Mouse (Mus musculus) Patski (cell line): ENCODE results near the gene Ptgds. TPM values are rescaled to one million over a fixed set of nuclear protein-coding genes. Genes with fewer than 3 reads are reported as not detected.

ENCODE experiments used
- ATAC-seq: fragments of 100-300 bp; one replicate; pipeline ENCODE4 v1.8.0; 2021
- CTCF ChIA-PET: fragments of 350-600 bp; sonication (Branson Sonifier 250); formaldehyde crosslinking; loops from one replicate; lab custom pipeline; 2022; ENCODE audit warnings: inconsistent platforms; lab: Charles Lee
- POLR2A ChIA-PET: fragments of 350-600 bp; sonication (Branson Sonifier 250); formaldehyde crosslinking; loops from one replicate; lab custom pipeline; 2022; ENCODE audit warnings: antibody characterized with exemption, inconsistent platforms; lab: Charles Lee
- DNase-seq: peaks from one replicate; pipeline ENCODE4 v3.0.0-alpha.2; 2011; ENCODE audit warnings: low read depth, low spot score
- H3K27me3 ChIP-seq: fragments of 371-371 bp; one replicate; pipeline ENCODE4 v1.5.1; 2021
- CTCF ChIP-seq: fragments of 100-300 bp; IDR thresholded peaks from one replicate; pipeline ENCODE4 v1.5.1; 2021
- in situ Hi-C: fragments of 300-500 bp; cut with MboI; formaldehyde crosslinking; loops from 3 replicates; pipeline ENCODE4 v1.11.1; 2018; ENCODE audit warnings: low pct_unique_long_range_greater_than_20kb, mixed read lengths
- polyA plus RNA-seq: library from polyadenylated mRNA; unstranded; gene quantifications from one replicate; pipeline ENCODE4 v1.2.3, GENCODE M21; 2021

Gene Ptgds
- polyA plus RNA-seq, 1 experiment from 2014 or later = 33.6 TPM

DNA sequence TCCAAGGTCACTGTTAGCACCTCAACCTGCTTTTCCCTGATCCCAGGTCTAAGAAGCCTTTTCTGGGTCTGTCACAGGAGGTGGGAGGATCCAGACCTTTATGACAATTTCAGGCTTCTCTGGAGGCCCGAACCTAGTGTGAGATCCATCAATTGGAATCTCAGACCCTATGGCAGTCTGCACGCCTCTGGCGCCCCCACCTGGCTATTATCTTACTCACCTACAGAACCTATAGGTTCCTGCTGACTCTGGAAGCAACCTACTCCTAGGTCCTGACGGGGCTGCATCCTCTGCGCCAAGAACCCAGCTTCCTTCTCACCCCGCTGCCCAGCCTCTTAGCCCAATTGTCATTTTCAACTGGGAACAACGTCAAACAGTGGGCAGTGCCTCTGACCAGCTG, 13.1 kb upstream of the Ptgds start:
- ChIA-PET POLR2A (interaction anchor here (0.6 kb wide), 1 partner anchor 79 kb away, joined by 3 read pairs; no protein-coding TSS in a partner anchor), CTCF (interaction anchor here (0.8 to 6.3 kb wide), 7 partner anchors 10 to 66 kb away, joined by 3 to 36 read pairs (median 4); partner anchors contain the start of gene Fut7)
- no peaks in the 10 kb centered on the region for H3K27me3 ChIP-seq
- no peak for TF ChIP-seq CTCF
- no peak for DNase-seq
- in situ Hi-C loops = loop anchor here (5.0 kb wide), 1 partner anchor 51 kb away; no protein-coding TSS in a partner anchor
- ATAC-seq = no peak

DNA sequence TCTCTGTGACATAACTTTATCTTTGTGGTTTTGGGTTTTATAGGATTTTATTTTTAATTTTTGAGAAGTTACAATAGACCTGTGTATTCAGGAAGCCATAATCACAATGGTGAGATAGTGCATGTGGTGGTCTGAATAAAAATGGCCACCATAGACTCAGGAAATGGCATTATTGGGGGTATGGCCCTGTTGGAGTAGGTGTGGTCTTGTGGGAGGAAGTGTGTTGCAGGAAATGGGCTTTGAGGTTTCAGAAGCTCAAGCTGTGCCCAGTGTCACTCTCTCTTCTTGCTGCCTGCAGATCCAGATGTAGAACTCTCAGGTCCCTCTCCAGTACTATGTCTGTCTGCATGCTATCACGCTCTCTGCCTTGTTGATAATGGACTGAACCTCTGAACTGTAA, 10.7 kb upstream of the Ptgds start:
- in situ Hi-C loops = loop anchor here (5.0 kb wide), 1 partner anchor 48 kb away; no protein-coding TSS in a partner anchor

DNA sequence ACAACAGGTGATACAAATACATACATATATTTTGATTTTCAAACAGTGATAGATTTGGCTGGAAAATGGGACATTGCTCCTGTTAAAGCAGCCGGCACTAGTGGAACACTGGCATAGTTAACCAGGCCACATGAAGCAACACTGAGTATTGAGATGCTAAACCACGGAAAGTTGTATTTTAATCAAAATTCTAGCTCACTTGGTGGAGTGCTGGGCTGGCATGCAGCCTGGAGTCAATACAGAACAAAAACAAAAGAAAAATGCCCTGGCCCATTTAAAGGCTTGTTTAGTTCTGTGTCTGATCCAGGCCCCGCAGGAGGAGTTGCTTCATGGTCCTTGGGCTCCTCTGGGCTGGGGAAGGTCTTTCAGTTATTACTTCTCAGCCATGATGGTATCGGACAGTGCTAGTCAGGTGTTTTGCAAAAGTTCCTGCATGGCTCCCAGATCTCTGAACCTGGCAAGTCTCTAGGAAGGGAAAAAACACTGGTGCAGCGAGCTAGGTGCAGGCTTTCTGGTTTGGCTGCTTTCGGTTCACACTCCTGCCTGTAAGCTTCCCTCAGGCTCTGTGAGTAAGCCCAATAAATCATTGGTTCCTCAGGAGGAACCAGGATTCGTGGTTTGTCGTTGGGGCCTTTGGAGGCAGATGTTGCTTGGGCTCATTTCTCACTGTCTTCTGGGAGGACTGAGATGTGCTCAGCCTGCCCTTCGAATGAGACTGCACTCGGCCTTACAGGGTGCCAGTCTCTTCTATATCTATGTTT, 9.9 kb upstream of the Ptgds start:
- DNase-seq = no peak
- ChIA-PET CTCF (interaction anchor here (0.7 to 6.3 kb wide), 5 partner anchors 13 to 57 kb away, joined by 3 to 36 read pairs (median 4); partner anchors contain the start of genes Fut7 and Lcn12), POLR2A (interaction anchor here (0.6 kb wide), 1 partner anchor 151 kb away, joined by 3 read pairs; no protein-coding TSS in a partner anchor)
- in situ Hi-C loops = loop anchor here (5.0 kb wide), 1 partner anchor 47 kb away; no protein-coding TSS in a partner anchor
- no peaks in the 10 kb centered on the region for H3K27me3 ChIP-seq
- no peak for ATAC-seq
- TF ChIP-seq CTCF = no peak

More for the DNA sequence above, 10.7 kb upstream of the Ptgds start:
- H3K27me3 ChIP-seq = no peaks in the 10 kb centered on the region
- POLR2A ChIA-PET = interaction anchor here (1.1 kb wide), 1 partner anchor 52 kb away, joined by 3 read pairs; the partner anchor contains the start of gene Abca2
- no peak for DNase-seq
- CTCF ChIA-PET = interaction anchor here (0.9 to 6.3 kb wide), 8 partner anchors 11 to 58 kb away, joined by 3 to 36 read pairs (median 4); partner anchors contain the start of genes Fut7 and Ptgds
- no peak for TF ChIP-seq CTCF
- no peak for ATAC-seq

DNA sequence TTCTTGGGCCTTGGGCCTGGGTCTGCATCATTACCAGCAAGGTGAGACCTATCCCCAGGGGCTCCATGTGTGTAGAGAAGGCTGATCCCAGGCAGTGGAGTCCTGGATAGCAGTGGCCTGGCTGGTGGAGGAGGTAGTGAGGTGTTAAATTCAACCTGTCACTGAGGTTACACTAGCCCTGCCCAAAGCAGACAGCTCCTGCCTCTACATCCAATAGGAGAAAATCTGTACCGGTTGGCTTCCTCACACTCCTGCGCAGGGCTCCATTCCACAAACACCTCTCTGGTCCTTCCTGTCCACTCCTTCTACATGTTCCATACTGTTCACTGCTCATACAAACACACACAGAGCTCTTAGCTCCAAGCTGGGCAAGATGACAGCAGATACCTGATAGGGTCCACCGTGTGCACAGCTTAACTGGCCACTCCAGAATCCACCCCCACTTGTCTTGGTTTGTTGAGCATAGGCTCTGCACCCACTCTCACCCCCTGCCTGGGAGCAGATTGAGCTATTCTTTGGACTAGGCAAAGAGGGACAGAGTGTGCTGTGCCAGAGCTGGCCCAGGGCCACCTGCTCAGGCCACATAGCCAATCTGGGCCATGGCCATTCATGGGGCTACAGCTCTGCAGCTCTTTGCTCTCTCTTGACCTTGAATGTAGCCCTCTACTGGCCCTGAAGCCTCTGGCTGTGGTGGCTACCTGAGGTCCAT, 8.3 kb upstream of the Ptgds start:
- DNase-seq = no peak
- in situ Hi-C loops = no loop called here
- ChIA-PET CTCF (interaction anchor here (1.1 to 6.3 kb wide), 4 partner anchors 15 to 250 kb away, joined by 3 to 36 read pairs (median 5); partner anchors contain the start of genes Fut7 and Lcn12), POLR2A (interaction anchor here (0.5 kb wide), 1 partner anchor 57 kb away, joined by 7 read pairs; no protein-coding TSS in a partner anchor)
- no peak for ATAC-seq
- no peak for TF ChIP-seq CTCF
- H3K27me3 ChIP-seq = no peaks in the 10 kb centered on the region

DNA sequence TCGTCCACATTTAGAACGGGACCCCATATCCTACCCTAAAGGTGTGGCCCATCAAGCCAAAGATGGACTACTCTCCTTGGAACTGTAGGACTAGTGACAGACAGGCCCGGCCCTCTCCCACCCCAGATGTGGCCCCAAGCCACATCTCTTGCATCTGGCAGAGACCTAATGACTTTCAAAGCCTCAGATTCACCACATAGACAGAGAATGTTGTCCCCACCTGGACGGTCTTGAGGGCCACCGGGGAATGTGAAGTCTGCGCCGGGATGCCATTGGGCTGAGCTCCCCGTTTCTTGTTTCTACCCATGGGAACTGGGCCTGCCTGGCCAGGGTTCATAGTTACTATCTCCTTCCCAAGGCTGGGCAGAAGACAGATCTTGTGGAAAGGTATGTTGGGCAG, 7.7 kb upstream of the Ptgds start:
- TF ChIP-seq CTCF = no peak

DNA sequence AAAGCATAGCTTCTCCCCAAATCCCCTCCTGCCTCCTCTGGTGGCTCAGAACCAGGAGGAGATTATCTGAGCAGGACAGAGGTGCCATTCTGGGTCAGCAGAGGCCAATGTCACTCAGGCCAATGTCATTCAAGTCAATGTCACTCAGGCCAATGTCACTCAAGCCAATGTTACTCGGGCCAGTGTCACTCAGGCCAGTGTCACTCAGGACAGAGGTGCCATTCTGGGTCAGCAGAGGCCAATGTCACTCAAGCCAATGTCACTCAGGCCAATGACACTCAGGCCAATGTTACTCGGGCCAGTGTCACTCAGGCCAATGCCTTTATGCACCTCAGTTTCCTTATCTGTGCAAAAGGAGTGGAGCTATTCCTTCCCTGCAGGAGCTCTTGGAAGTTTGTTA, 2.7 kb upstream of the Ptgds start:
- no peak for DNase-seq
- no peak for TF ChIP-seq CTCF
- in situ Hi-C loops = no loop called here
- no peaks in the 10 kb centered on the region for H3K27me3 ChIP-seq
- ATAC-seq = no peak
- ChIA-PET CTCF (interaction anchor here (1.0 kb wide), 1 partner anchor 11 kb away, joined by 3 read pairs; no protein-coding TSS in a partner anchor), POLR2A (no interaction called here)

More for the DNA sequence above, 7.7 kb upstream of the Ptgds start:
- ATAC-seq (no peak), DNase-seq (no peak)
- in situ Hi-C loops = no loop called here
- ChIA-PET CTCF (interaction anchor here (1.0 to 1.6 kb wide), 3 partner anchors 19 to 55 kb away, joined by 3 to 6 read pairs (median 3); no protein-coding TSS in a partner anchor), POLR2A (no interaction called here)
- no peaks in the 10 kb centered on the region for H3K27me3 ChIP-seq

DNA sequence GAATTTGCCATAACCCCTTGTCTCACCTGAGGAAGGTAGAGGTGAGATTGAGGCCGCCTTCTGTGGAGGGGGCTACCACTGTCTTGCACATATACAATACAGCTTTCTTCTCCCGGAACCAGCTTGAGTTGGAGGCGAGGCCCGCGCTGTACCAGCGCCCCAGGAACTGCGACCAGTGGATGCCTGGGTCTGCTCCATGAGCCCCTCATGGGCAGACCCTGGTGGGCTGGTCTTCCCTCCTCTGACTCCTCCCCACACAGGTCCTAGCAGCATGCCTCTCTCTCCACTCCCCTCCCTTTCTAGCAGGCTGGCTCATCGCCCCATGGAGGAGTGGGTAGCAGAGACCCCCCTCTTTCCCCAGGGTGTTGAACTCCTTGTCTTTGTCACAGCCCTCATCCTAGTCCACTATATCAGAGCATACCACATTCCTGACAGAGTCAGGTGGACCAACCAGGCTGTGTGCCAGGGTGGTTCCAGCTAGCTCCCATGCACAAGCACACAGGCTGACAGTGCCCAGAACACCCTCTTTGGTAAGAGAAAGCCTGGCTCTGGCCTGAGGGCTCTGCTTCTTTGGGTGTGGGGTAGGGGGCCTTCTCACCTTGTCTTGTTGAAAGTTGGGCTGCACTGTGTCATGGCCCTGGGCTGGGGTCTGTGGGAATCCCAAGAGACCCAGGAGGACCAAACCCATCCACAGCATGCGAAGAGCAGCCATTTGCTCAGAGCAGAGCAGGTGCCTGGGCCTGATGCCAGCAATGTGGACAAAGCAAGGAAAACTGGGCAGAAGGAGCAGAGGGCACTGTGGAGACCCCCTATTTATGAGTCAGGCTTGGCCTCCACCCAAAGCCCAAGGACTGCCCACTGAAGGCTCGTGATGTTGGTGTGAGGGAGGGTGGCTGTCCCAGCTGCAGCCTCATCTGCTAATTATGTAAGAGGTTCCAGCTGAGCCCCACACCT, 607 bp downstream of the Ptgds start:
- DNase-seq (peak; percentile 62), ATAC-seq (peak; percentile 47)
- CTCF ChIA-PET = interaction anchor here (0.7 kb wide), 1 partner anchor 12 kb away, joined by 3 read pairs; no protein-coding TSS in a partner anchor
- TF ChIP-seq CTCF = no peak
- no peaks in the 10 kb centered on the region for H3K27me3 ChIP-seq
- POLR2A ChIA-PET = no interaction called here
- in situ Hi-C loops = no loop called here

DNA sequence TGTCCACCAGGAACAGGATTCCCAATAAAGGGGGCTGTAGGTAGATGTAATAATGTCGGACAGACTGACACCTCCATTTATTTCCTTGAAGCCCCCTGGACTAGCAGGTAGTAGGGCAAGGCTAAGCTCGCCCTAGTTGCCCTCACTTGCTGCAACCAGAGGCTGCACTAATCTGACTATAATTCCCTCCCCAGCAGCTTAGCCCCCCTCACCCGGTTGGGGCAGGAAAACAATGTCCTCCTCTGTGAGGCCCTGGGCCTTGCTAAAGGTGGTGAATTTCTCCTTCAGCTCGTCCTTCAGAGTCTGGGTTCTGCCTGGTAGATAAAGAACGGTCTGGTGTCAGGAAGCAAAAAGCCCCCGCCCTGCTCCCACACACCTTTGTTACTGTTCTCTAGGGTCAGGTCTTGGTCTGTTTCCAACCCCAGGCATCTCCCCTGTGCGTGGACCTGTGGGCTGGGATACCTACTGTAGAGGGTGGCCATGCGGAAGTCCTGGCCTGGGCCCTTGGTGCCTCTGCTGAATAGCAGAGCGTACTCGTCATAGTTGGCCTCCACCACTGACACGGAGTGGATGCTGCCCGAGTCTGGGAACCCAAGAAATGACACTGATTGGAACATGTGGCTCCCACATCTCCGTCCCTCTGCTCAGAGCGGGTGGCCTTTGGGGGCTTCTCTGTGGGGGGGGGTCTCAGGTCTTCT, 2.1 kb downstream of the Ptgds start:
- H3K27me3 ChIP-seq = no peaks in the 10 kb centered on the region
- in situ Hi-C loops = no loop called here
- no peak for TF ChIP-seq CTCF
- ATAC-seq = no peak
- no peak for DNase-seq
- CTCF ChIA-PET = no interaction called here
- POLR2A ChIA-PET = no interaction called here
